Mouse (Mus musculus) gastrocnemius, postnatal 36 days (tissue): Measurements from ENCODE around the gene Rel. TPM values are rescaled to one million over a fixed set of nuclear protein-coding genes. Genes with fewer than 3 reads are reported as not detected.
"Not testable (repeated sequence)": the region's sequence is repeated elsewhere in the genome, so short reads cannot be mapped to it uniquely, and the experiment has no call there.

ENCODE experiments used
- DNase-seq, 2 experiments: peaks; one replicate each; pipeline ENCODE4 v3.0.0; 2022
- intact Hi-C: fragments of 180-260 bp; cut with DNase I; formaldehyde crosslinking; loops from one replicate; pipeline ENCODE4 v1.15.1; 2025
- long read RNA-seq, 2 experiments: library from polyadenylated mRNA; stranded (forward); transcript quantifications; one replicate each; pipeline ENCODE4 v2.0.0; 2021
- total RNA-seq, 2 experiments: library from RNA; stranded (reverse); gene quantifications; 2 replicates each; pipeline ENCODE4 v1.2.3; 2021

The Rel gene
- 1 to 10 TPM; 2.3 to 2.5 TPM for total RNA-seq
- long read RNA-seq, experiment 1 = 0 reads
- long read RNA-seq, experiment 2 = 0 reads

GRCm38 (mm10) chr11:23770760-23771506 lies at the start of gene Rel:
Rel (minus strand) TSS chr11:23770970.
- DNase-seq = peak; percentile 94 to 97
- intact Hi-C loops = no loop called here

- intact Hi-C loops = no loop called here
These were observed 48.0 kb upstream of the Rel start for GRCm38 (mm10) chr11:23818745-23819144.

GRCm38 (mm10) chr11:23810741-23811140 lies 40.0 kb upstream of the Rel start:
- DNase-seq = no peak
- intact Hi-C loops = no loop called here

More at GRCm38 (mm10) chr11:23818745-23819144, 48.0 kb upstream of the Rel start:
- no peak for DNase-seq

GRCm38 (mm10) chr11:23805716-23806115 lies 34.9 kb upstream of the Rel start:
- DNase-seq = no peak
- intact Hi-C loops = no loop called here

- DNase-seq = no peak
- intact Hi-C loops = no loop called here
These were observed 32.4 kb upstream of the Rel start for GRCm38 (mm10) chr11:23803136-23803535.

- intact Hi-C loops = no loop called here
- DNase-seq = no peak
These were observed 31.5 kb upstream of the Rel start for GRCm38 (mm10) chr11:23802256-23802655.

DNA sequence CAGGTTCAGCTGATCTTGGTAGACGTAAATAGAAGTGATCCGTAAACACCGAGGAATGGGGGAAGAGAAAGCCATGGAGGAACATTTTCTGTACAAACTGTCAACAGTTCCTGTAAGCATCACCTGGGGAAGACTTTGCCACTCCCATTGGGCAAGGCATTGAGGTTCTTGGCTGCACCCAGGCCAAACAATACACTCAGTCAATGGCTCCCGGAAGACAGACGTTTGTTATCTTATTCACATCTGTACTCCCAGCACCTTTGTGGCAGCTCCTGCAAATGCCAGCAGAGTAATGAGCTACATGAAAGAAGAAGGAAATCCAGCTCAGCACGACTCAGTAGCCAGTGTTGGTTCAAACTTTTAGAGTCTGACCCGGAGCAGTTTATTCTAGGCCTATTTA lies 31.1 kb upstream of the Rel start:
- intact Hi-C loops = no loop called here
- no peak for DNase-seq

DNA sequence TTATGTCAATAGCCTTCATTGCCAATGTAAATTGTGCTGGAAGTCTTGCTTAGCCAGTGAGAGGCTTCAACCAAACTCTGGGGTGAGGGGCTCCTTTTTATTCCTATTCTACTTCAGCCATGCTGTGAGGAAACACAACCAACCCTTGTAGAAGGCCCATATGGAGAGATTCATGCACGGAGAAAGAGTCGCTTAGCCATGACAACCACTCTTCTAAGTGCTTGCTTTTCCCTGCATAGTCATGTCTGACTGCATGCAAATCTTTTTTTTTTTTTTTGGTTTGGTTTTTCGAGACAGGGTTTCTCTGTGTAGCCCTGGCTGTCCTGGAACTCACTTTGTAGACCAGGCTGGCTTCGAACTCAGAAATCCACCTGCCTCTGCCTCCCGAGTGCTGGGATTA lies 12.9 kb upstream of the Rel start:
- intact Hi-C loops = not testable (repeated sequence)

DNA sequence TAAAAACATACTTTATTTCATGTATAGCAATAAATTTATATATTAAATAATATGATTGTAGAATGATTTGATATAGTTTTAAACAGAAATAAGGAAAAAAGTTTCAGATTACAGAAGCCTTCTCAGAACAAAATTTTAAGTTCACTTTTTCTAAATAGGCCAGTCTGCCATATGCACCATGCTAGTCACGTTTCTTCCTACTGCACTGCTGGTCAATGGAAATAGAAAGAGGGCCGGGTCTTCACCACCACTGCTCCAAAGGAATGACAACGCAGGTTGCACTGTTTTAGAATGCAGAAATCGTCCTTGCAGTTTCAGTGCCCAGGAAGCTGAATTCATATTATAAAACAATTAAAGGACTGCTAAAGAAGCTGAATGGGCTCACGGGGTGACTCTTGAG lies 12.3 kb upstream of the Rel start:
- no peak for DNase-seq
- intact Hi-C loops = no loop called here

More for the DNA sequence above, 12.9 kb upstream of the Rel start:
- not testable (repeated sequence) for DNase-seq

- DNase-seq = no peak
- intact Hi-C loops = no loop called here
These were observed 11.3 kb upstream of the Rel start for GRCm38 (mm10) chr11:23782038-23782437.

DNA sequence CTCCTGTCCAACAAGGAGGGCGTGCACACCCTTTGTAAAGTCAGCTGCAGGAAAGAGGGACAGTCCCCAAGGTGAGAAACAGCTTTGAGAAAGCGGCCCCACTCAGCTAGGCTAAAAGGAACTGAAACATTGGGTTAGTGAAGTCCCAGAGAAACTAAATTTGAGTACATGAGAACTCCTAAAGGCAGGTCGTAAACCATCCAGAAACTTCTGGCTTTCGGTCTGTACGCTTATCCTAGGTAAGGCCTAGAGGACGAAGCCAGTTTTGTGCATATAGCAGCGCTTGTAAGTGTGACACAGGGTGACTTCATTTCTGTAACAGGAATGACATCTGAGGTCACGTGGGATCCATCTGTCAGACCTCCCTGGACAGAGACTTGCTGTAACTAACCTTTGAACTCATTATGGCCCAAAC lies 8.0 kb upstream of the Rel start:
- intact Hi-C loops = no loop called here
- no peak for DNase-seq

DNA sequence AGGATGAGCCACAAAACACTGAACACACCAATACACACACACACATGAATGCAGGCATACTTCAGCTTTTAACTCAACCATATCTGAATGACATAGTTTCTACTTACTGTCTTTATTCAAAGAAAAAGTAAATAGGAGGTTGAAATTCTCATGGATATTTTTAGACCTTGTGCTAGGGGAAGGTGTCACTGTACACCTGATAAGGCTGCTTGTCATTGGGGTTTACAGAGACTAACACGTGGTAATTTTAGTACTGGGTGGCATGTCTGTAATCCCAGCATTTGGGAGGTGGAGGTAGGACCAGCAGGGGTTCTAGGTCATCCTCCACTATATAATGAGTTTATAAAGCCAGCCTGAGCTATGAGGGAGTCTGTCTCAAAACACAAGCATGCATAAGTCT lies 1.7 kb upstream of the Rel start:
- intact Hi-C loops = no loop called here
- no peak for DNase-seq

DNA sequence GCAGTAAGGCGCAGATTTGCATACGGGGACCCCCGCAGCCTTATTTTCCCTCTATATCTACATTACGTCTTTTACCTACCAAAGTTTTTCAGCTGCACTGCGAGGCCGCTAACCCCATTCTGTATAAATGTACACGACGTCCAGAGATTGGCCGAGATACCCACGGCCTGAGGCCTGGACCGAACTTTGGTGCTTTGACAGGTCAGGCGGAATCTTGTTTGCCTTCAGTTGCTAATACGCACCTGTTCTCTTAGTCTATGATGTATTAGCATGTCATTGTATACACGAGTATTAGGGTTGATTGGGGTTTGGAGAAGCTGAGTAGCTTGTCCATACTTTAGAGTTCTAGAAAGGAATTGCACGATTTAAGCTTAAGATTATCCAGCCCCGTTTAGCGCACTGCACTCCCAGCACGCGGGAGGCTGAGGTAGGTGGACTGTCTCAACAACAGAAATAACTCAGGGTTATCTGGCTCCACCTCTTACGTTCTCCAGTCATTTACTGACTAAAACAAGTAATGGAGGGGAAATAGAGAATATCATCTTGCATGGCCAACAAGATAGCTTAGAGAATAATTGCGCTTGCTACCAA lies 832 bp upstream of the Rel start:
- DNase-seq = no peak
- intact Hi-C loops = no loop called here

DNA sequence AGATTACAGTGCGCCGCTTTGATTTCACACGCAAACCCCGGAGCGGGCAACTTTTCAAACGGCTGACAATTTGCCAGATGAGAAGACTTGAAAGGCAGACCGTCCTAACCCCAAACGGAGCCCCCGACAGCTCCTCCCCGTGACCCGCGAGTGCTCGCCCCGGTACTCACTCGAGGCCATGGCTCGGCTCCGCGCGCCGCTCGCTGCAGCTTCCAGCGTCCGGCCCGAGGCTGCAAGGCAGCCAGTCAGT lies 335 bp downstream of the Rel start:
- no peak for DNase-seq
- intact Hi-C loops = no loop called here

DNA sequence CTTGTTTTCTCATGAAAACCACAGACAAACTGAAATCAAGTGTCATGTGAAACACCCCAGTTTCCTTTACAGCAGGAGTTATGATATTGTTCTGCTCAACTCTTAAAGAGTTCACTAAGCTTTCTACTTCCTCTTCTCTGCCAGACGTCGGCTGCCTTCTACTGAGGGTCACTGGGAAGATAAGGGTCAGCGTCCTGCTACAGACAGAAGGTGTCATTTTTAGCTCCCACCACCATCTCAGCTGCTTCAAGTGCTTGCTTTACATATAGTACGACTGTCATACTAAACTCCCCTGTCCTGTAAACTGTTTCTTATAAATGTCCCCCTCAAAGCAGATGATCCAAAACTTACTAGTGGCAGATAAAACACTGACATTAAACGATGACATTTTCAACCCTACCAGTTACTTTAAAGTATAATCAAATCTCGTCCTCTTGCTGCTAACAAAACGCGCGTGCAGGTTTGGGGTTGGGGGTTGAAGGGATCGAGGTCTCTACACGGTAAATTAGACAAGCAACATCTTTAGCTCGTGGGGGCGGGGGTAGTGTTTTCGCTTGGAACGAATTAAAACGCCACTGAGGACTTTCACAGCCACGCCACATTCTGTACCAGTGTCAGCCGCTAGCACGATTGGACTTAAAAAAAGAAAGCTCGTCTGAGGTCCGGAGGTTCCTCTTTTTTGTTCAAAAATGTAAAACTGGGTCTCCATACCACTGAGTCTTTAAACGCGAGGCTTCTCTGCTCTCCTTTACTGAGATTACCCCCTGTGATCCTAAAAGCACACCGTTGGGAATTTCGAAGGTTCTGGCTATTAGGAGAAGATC lies 872 bp downstream of the Rel start:
- intact Hi-C loops = no loop called here
- DNase-seq = peak in 1 of 2 experiments; percentile 15

- DNase-seq = no peak
- intact Hi-C loops = no loop called here
These were observed 1.7 kb downstream of the Rel start for GRCm38 (mm10) chr11:23769033-23769432.

DNA sequence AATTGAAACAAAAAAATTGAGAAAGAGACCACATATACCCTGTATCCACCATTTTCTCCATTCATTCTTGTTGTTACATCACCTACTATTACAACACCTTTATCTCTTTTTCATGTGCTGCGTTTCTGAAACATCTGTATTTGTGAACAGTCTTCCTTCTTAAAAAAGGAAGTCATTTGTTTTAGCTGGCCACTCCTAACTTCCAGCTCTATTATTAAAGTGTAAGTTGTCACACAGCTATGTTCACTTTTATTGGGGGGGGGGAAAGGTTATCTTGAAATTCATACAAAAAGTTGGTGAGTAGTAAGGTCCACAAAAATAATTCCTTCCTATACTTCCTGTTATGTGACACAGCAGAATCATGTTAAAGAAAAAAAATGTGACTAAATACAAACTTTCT lies 2.8 kb downstream of the Rel start:
- intact Hi-C loops = no loop called here
- no peak for DNase-seq

DNA sequence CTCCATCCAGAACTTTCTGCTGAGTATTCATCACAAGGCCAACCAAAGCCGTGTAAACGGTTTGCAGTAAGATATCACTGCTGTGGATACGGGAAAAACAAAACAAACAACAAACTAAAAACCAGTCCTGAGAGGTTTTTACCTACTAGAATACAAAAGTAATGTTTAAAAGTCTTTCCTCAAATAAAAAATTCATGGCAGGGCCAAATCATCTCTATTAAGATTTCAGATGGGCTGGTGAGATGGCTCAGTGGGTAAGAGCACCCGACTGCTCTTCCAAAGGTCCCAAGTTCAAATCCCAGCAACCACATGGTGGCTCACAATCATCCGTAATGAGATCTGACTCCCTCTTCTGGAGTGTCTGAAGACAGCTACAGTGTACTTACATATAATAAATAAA lies 3.4 kb downstream of the Rel start:
- DNase-seq, intact Hi-C loops: not testable (repeated sequence)

- intact Hi-C loops = no loop called here
- DNase-seq = no peak
These were observed 8.1 kb downstream of the Rel start for GRCm38 (mm10) chr11:23762635-23763034.

DNA sequence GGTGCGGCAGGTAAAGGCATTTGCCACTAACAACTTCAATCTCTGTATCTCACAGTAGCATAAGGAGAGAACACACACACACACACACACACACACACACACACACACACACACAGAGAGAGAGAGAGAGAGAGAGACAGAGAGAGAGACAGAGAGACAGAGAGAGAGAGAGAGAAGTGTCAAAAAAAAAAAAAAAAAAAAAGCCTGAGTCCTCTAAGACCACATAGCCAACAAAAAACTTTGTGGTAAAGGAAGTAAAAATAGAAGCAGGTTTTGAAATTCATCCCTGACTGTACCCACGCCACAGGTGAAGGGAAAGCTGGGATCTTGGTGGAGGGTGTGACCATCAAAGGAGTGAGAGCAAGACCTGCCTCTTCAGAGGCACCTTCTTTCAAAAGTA lies 12.6 kb downstream of the Rel start:
- DNase-seq = no peak
- intact Hi-C loops = no loop called here

DNA sequence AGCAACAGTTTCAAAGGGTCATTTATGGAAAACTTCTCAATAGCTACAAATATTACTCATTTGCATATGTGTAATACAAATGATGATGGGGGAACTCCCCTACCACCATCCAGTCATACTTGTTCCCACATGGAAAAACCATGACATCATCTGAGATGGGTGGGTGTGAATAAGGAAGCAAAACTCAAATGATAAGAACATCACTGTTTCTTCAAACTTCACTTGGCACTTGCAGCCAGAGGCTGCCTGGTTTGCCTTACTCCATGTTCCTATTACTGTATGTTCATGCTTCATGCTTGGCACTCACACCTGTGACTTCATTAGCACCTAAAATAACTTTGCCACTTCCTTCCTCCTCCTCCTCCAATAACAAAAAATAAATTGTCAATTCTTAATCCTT lies 16.4 kb downstream of the Rel start:
- DNase-seq = no peak
- intact Hi-C loops = no loop called here
